Mouse (Mus musculus): Measurements from ENCODE around the gene Tmem260.

The Tmem260 gene

DNA sequence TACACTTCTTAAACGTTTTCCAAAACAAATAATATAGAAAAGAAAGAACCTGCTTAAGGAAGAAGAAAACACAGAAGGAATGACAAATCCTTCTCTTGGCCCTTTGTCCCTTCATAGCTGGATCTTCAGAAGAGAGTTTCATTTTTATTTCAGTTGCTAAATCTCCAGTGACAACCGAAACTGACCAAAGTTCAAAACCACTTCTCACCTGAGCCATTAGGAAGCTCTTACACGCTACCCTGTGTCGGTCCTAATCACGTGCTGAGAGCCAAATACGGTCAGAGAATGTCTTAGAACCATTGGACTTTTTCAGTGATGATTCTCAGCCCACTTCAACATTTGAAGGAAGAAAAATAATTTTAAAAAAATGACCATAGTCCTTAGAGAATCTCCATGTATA is 36.8 kb downstream of the Tmem260 start:
- no peak for DNase-seq

DNA sequence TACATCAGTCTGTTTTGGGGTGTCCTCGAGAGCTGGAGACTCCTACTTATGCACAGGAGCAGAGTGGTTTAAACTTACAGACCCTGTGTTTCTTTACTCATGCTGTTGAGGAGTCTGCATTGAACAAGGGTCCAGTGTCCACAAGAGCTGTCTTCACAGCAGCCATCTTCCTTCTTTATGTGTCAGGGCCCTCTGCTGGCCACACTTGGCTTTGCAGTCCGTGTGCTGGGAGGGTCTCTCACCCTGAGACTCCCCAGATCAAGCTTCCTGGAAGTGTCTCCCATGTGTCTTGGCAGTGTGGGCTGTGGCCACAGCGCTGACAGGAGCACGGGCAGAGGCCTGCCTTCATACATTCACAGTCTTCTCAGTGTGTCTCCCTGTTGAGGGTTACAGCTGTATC is 48.0 kb downstream of the Tmem260 start:
- peak; percentile 31 for DNase-seq

DNA sequence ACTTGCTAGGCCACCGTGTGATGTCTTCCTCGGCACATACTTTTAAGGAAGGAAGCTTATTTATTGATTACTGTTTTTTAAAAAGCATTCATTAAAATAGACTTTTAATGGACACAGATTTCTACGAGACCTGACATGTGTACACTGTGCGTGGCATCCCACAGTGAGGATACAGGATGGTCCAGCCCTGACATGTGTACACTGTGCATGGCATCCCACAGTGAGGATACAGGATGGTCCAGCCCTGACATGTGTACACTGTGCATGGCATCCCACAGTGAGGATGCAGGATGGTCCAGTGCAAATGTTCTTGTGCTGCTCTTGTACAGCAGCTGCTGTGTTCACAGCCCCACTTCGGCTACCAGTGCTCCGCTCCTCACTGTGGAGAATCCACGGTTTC is 56.6 kb downstream of the Tmem260 start:
- no peak for DNase-seq

DNA sequence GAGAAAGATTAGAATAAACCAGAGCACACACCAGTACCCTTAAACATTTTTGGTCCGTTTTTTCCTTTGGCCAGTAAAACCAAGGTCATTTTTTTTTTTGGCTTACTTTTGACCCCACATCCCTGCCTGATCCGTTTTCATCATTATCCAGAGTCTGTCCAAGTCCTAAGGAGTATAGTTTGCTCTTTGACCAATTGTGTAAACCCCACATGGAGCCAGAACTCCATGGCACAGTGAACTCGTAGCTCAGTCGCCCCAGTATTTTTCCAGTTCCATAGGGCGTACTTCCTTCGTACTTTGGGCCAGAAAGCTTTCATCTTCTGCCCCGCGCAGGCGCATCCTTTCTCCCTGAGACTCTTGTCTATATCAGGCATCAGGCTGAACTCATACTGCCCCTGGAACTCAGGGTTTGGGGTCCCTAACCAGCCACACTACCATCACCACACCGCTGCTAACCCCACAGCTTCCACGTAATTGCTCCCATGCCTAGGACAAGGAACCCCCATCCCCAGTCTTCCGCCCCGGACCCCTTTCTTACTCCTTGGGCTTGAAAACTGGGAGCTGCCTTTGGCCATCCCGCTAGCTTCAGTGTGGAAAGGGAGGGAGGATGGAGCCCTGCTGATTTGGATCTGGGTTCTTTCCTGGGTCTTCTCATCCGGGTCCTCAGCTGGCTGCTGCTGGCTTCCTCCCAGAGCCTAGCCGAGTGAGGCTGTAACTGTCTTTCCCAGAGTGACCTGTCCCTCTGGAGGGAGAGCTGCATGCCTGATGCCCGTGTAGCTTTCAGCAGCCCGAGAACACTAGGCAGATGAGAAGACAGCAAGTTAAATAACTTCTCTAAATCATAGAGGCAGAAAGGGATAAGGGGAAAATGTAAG is 58.0 kb downstream of the Tmem260 start:
- DNase-seq: no peak

DNA sequence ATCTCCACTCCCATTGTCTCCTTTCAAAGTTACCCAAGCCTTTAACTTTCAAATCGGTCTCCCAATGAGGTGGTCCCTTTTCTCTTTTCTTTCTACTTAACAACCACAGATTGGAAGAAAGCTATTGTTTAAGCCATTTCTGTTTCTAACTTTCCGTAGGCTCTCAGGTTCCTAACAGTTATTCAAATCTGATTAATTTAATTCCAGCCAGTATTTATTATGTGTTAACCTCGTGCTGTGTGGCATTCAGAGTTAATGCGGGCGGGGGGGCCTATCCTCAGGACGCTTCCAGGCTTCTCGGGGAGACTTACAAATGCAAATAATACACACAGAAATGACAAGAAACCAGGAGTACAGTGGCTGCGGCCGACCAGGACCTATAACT is 58.6 kb downstream of the Tmem260 start:
- DNase-seq: no peak

DNA sequence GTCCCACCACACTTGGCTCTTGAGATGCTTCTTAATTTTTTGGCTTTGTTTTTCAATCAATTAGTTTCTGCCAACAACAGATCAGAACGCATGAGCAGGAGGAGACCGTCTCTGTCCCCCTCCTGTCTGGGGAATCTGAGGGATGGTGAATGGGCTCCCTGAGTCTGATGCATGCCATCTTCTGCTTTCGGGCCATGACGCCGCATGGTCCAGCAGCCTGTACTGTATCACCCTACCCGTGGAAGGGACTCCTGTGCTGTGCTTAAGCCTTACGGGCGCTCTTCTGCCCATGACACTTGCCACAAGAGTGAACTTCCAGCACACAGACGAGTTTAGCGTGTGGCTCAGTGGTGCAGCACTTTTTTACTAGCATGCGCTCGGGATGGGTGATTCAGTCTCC is 59.7 kb downstream of the Tmem260 start:
- DNase-seq: no peak

DNA sequence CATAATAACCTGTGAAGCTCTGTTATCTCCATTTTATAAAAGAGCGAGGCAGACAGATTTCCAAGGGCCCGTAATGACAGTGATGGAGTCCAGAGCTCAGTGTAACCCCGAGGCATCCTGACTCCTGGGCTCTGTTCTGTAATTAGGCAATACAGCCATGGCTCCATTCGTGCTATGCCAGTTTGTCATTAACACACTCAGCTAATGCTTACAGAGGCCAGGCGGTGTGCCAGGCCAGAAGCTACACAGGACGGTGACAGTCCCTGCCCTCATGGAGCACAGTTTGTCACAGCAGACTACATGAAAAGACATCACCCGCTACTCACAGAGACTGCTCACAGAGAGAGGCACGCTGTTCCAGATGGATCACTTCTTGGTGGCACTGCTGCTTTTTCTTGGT is 61.5 kb downstream of the Tmem260 start:
- no peak for DNase-seq

DNA sequence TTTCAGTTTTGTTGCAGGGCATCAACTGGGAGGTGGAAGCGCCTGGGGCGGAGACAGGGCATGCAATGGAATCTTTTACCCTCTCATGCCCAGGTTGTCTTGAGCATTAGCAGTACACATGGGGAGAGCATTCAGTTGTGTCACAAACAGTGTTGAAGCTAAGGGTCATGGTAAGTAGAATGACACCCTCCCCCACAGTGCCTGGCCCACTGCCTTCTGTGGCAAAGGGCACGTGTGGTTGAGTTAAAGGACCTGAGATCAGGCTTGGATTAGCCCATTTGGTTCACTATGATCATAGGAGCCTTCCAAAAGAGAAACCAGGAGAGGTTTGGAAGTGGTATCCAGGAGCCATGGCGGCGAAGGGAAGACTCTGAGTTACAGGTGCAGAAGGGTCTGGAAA is 63.2 kb downstream of the Tmem260 start:
- DNase-seq: no peak

DNA sequence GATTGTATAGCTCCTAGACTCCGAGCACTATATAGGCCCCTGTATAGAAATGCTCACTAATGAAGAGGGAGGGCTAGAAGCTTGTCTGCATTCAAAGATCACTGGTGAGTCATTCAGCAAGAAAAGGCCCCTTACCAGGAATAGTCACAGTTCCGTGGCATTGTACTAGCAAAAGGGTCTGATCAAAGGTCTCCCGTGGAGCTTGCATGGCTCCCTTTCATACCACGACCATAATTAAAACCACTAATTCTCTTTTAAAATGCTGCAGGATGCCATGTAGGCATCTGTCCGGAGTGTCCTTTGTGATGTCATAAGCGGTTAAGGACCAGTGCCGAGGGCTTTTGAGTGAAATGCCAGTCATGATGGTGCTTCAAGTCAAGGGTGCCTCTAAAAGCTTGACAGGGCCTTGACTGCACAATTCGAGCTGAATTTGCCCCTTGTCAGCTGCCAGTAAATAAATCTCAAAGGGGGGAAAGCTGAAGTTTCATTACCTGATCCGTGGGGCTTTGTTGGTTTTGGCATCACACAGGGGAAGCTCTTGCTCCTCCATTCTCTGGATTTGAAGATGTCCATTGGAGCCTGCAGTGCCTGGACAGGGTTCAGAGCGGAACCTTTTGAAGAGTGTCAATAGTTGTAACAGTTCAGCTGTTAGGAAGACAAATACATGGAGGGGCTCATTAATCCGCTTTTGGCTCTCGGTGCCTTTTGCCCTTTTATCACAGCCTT is 67.3 kb downstream of the Tmem260 start:
- DNase-seq: no peak

DNA sequence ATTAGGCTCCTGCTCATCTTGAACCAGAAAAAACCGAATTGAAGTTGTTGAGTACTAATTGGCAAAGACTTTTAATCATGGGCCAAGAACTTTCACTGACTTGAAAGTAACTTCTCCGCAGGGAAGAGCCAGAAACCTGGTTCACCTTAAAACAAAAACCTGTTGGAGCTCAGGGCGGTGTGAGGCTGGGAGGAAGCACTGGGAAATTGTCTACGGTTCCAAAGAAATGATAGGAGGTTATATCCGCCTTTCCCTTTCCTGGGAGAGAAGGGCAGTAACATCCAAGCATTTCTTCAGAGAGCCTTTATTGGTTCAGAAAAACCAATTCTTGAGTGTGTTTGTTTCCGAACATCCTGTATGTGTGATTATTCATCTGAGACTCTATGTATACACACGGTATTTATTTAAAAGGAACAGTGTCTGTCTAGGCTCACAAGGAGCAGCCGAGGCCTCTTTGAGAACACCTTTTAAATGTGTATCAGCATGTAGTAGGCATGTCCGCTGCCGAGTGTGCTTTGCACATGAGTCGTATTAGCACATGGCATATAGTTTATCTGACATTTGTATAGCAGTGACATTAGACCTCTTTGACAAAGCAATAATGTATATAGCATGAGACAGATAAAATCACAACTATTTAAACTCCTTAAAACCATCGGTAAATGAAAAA is 68.0 kb downstream of the Tmem260 start:
- DNase-seq: no peak

DNA sequence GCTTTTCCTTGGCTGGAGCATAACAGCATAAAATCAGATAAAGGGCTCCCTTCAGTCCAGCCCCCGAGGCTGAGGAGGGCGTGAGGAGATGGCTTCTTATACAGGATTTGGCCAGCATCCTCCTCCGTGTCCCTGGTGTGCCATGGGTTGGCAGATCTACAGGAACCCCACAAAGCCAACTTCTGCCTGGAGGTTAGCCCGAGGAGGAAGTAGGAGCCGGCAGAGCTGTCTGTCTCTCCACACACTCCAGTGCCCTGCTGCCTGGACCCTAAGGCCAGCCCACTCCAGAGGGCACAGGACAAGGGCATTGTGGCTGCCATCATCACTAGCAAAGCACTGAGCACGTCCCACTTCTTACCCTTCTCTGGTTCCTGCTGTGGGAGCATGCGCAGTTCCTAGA is 68.7 kb downstream of the Tmem260 start:
- DNase-seq: no peak

DNA sequence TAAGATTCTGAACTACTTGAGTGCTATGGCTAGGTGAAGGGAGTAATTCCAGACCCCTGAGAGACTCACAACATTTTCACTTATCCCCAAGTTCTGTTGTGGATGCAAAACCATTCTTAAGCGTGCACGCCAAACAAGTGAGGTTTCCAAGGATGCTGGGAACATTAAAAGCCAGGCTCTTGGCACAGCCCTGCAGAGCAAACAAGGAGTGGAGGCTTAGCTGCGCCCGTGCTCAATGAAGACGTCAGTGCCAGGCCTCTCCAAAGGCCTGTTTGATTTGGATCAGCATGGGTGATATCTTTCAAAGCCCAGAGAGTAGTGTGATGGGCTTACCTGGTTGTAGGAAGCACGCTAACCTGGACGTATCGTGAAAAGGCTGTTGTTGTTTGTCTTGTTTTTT is 69.6 kb downstream of the Tmem260 start:
- DNase-seq: no peak

DNA sequence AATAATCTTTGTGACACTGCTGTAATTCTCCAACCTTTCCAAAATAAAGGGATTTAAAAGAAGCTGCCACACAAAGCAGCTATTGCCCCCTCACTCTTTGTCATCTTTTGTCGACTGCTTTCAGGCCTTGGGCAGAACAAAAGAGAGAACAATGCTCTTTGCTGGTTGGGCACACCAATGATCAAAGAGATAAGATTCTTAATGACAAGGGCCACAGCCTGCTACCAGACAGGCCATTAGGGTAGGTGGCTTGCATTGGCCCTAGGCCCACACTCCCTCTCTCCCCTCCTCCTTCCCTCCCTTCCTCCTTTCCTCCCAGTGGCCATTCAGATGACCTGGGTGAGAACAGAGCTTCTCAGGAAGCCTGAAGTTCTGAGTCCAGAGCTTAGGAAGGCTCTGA is 77.4 kb downstream of the Tmem260 start:
- no peak for DNase-seq

DNA sequence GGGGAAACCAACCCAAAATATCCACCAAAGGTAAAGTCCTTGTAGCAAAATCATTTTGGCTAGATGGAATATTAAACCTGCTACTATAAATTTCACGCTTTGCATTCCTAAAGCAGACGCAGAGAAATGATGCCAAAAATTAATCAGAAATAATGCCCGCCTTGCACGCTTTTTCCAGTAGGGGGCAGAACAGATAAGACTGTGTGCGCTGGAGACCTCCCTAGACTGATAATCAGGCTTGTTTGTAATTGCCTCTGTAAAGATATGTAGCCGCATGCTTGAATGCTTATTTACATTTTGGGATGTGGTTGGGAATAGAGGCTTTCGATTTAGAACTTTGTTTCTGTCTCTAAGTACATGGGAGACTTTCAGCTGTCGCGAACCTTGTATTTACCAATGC is 78.2 kb downstream of the Tmem260 start:
- DNase-seq: peak; percentile 21

DNA sequence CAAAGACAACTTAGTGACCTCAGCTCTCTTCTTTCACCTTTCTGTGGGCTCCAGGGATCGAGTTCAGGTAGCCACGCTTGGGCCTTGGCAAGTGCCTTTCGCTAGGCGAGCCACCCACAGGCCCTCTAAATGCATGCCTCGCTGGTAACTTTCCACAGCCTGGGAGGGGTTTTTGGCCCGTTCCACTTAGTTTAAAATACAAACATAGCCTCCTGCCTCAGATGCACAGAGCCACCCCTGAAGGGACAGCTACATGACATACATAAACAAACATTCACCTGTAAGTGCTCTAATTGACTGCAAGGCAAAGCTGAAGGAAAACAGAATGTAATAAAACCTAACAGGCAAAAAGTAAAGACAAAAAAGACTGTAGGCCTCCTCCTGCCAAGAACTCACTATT is 79.1 kb downstream of the Tmem260 start:
- DNase-seq: no peak

DNA sequence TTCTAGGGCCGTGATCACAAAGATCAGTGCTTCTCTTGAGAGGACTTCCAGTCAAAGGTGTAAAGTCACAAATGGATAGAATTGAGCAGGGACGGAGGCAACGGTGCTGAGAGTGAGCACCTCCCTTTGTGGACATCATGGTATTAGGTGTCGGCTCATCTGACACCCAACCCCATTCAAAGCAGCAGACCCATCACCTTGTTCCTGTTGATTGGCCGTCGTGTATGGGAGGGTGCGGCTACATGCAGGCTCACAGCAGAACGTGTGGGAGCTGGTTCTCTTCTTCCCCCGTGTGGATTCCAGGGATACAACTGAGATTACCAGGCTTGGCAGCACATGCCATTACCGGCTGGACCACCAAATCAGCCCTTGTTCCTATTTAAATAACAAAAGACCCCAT is 84.7 kb downstream of the Tmem260 start:
- DNase-seq: no peak

DNA sequence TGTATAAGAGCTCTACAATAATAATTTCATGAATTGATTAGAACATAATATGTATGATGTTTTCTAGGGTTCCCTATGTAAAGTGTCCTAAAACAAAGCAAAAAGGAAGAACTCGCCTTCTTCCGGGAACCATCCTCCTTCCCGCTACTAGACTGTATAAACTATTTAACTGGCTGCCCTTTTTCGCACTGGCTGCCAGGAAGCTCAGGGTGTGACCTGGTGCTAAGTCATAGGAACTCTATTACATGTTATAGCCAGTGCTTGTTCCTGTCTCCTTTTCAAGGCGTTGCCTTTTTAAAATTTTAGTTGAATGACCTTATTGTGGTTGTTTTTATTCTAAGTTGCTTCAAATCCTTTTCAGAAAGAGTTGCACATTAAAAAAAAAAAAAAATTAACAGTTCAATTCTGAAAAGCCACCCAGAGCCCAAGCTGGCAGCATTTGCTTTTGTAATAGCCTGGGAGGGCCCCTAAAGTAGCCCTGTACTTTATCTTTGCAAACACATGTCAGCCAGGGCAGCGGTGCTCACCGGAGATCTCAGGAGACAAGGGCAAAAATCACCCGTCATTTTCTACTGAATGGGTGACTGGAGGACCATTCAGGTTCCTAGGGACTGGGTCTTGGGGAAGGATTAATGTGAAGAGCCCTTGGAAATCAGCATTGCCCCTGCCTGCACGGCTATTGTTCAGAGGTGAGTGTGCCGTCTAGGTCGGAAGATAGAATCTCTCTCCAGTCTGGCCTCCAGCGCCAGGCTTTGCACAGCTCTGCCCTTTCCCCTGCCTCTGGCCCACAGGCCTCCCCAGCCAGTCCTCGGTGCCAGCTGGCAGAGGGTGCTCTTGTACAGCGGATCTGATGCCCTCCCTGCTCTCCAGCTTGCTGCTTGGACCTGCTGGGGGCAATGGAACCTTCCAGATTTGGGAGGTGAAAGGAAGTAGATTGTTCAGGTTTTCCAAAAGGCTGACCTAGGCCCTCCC is 92.2 kb downstream of the Tmem260 start:
- DNase-seq: no peak

DNA sequence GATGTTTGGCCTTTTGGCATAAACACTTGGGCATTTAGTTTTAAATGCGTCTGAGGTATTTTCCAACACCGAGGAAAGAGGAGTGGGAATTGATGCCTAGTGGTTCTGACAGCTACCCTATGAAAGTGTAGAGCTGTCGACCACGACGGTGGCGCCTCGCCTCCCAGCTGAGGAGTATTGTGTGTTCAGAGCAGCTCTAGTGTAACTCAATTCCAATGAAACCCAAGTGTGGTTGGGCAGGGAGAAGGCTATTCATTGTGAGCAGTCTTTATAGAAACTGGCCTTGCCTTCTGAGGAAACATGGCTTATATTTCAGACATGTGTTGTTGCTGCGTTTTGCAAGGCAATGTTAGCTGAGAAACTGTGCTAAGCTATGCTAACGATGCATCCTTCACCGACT is 99.2 kb downstream of the Tmem260 start:
- DNase-seq: no peak

DNA sequence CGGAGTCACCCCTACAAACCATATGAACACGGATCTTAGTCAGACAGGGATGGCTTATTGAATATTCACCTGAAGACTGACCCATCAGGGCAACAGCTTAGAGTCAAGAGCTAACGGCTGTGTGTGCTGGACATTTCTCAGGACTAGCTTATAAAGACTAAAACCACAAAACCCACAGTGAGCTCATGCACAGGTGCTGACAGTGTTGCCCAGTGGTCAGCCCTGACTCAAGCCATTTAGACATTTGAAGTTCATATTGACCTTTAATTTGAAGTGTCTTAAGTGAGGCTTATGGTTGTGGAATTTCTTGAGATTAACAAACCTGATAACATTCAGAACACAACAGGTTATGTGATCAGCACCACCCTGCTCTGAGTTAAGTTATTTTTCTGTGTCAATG is 100.1 kb downstream of the Tmem260 start:
- DNase-seq: no peak

DNA sequence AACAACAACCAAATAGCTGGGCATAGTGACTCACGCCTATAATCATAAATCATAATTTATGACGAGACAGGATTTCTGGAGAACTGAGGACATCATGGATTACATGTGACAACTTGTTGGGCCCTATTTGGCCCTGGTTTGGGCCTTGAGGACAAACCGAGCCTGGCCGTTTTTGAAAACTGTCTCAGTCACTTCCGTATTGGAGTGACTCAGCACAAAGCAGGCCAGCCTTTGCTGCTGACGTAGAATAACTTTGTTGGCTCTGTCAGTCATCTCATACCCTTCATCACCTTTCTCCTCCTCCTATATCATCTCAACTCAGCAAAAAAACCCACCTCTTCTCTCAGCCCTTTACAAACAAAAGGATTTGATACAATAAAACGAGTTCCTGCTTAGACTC is 103.8 kb downstream of the Tmem260 start:
- no peak for DNase-seq

DNA sequence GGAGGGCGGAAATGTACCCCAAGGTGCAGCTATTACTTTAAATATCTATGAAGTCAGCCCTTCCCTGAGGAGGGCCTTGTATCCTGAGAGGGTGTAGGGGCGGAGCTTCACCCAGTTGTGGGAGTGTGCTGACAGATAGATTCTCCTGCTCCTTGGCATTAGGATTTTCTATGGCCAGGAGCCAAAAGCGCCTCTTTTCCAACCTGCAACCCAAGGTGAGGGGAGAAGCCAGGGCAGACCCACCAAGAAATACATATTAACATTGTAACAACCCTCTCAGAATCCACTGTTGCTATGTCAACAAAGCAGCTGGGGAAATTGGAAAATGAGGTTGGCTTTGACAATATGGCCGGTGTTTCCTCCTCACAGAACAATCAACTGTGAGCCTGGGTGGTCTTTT is 107.3 kb downstream of the Tmem260 start:
- no peak for DNase-seq

DNA sequence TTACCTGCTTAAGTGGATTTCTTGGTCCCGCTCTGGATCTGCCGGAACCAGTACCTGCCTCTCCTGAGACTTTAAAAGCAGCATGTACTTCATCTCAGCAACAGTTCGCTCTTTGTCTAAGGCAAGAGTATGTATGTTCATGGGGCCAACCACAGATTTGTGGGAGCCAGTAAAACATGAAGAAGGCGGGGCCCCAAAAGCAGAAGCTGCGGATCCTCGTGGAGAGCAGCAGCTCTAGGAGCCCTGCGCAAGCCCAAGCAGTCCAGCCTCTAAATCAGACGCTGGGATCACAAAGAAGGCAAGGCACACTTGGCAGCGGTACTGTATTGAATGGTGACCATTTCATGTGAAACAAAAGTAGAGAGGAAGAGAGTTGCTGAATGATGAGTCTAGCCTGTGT is 107.8 kb downstream of the Tmem260 start:
- DNase-seq: no peak

DNA sequence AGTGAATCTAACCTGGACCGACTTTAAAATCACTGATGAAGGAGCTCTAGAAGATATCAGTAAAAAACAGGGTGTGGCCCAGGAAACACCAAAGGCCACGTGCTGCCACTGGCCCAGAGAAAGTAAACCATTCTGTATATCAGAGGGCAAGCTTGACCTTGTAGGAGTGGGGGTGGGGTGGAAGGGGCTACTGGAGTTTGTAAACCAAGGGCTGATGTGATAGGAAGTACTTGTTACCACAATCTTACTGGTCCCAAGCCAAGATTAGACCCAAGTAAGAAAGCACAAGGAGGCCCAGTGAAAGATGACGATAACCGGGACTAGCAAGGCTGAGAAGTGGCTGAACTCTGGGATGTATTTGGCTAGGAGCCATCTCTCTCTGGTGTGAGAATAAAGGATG is 113.1 kb downstream of the Tmem260 start:
- DNase-seq: no peak
